25 mouse cellular contexts compared by ENCODE assay signal in the genomic region with DNA sequence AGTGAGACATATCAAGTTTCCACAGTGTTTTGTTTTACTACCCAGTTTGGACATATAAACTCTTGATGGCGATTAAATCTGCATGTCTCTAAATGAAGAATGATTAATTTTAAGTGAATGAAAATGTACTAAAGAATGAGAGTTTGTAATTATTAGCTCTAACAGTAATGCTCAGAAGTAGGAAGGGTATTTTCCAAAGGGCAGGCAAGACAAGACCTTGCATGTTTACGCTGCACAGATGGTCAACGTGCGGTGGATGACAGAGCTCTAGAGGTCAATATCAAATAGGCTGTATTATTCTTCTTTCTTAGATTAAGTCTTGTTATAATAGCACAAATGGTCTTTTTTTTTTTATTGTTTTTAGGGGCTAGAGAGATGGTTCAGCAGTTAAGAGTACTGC.
"Had no signal": no experiment of that assay in that cellular context is flagged by ENCODE, and none has a peak within 500 bp of the region (broad histone marks: within the 10 kb centered on the region; RNA-seq: fewer than 3 reads in every experiment).

No protein-coding gene starts in this region.

- DNase-seq: cerebellum, adult 9-10 months; cerebellum, adult 9-11 months; cerebellum, postnatal 10 days; cerebellum, postnatal 14 days; cerebellum, postnatal 25 days; cerebellum, postnatal 36 days; embryo, embryonic 11 days; forebrain, postnatal 0 days; gastrocnemius, adult 2 months; gastrocnemius, postnatal 10 days; gastrocnemius, postnatal 14 days; gastrocnemius, postnatal 25 days; gastrocnemius, postnatal 36 days; heart, adult 11 months; heart, adult 18-20 months; heart, adult 2 months had no signal

- H3K4me3 ChIP-seq: embryonic facial prominence, embryonic 10.5 days; embryonic facial prominence, embryonic 12.5 days; embryonic facial prominence, embryonic 13.5 days; embryonic facial prominence, embryonic 15.5 days; erythroblast, embryonic 14.5 days; forebrain, embryonic 10.5 days; forebrain, embryonic 12.5 days; forebrain, embryonic 13.5 days; forebrain, embryonic 15.5 days; gastrocnemius, adult 2 months; heart, adult 2 months had no signal

- H3K4me1 ChIP-seq: forebrain, embryonic 15.5 days had no signal

- H3K9ac ChIP-seq: embryonic facial prominence, embryonic 12.5 days; embryonic facial prominence, embryonic 13.5 days; embryonic facial prominence, embryonic 15.5 days; forebrain, embryonic 12.5 days; forebrain, embryonic 13.5 days; forebrain, embryonic 15.5 days; forebrain, postnatal 0 days had no signal

- H3K36me3 ChIP-seq: embryonic facial prominence, embryonic 10.5 days; embryonic facial prominence, embryonic 12.5 days; embryonic facial prominence, embryonic 13.5 days; embryonic facial prominence, embryonic 15.5 days; forebrain, embryonic 10.5 days; forebrain, embryonic 12.5 days; forebrain, embryonic 15.5 days had no signal

- H3K4me2 ChIP-seq: embryonic facial prominence, embryonic 12.5 days; embryonic facial prominence, embryonic 13.5 days; embryonic facial prominence, embryonic 15.5 days; forebrain, embryonic 12.5 days; forebrain, embryonic 13.5 days; forebrain, embryonic 15.5 days had no signal

- H3K27ac ChIP-seq: embryonic facial prominence, embryonic 10.5 days; embryonic facial prominence, embryonic 12.5 days; embryonic facial prominence, embryonic 13.5 days; embryonic facial prominence, embryonic 15.5 days; forebrain, embryonic 10.5 days; forebrain, embryonic 12.5 days; forebrain, embryonic 13.5 days; forebrain, embryonic 15.5 days; gastrocnemius, adult 2 months; heart, adult 2 months had no signal

- H3K9me3 ChIP-seq: embryonic facial prominence, embryonic 10.5 days; embryonic facial prominence, embryonic 12.5 days; embryonic facial prominence, embryonic 13.5 days; embryonic facial prominence, embryonic 15.5 days; forebrain, embryonic 10.5 days; forebrain, embryonic 12.5 days; forebrain, embryonic 13.5 days; forebrain, embryonic 15.5 days had no signal

- H3K27me3 ChIP-seq: embryonic facial prominence, embryonic 12.5 days; embryonic facial prominence, embryonic 13.5 days; embryonic facial prominence, embryonic 15.5 days; forebrain, embryonic 12.5 days; forebrain, embryonic 13.5 days; forebrain, embryonic 15.5 days had no signal
